Comparison of ENCODE assay signal across 7 mouse cellular contexts in genomic region chr13:73603046-73603445, GRCm38 (mm10). TPM values are rescaled to one million over a fixed set of nuclear protein-coding genes. Genes with fewer than 3 reads are reported as not detected.
DNase-seq lines count a peak whose midpoint lies in the region; ATAC-seq and TF ChIP-seq lines count a peak whose summit lies in the region.

No protein-coding gene starts in this region.

- no peaks in the 10 kb centered on the region for H3K9me3 ChIP-seq in forebrain, embryonic 11.5 days (ENCODE audit: control insufficient read depth, low read length)
- H3K9me3 ChIP-seq in limb, embryonic 14.5 days (ENCODE audit: control insufficient read depth, low read length), result no peaks in the 10 kb centered on the region
- H3K9me3 ChIP-seq in stomach, embryonic 16.5 days (replicated peaks; ENCODE audit: control insufficient read depth, low read length), result no peaks in the 10 kb centered on the region

- WGBS in thymus, adult 2 months, result 64% methylated on average over 4 of the region's 4 CpGs
- 48% methylated on average over 4 of the region's 4 CpGs for WGBS in forebrain, embryonic 11.5 days
- WGBS in limb, embryonic 14.5 days, result 52% methylated on average over 4 of the region's 4 CpGs
- 51% methylated on average over 4 of the region's 4 CpGs for WGBS in stomach, embryonic 16.5 days

- ATAC-seq in forebrain, embryonic 11.5 days (replicated peaks; ENCODE audit: low FRiP score), result peak; percentile 22; the same call in 1 of the 2 replicates
- ATAC-seq in limb, embryonic 14.5 days (ENCODE audit: low FRiP score, low read depth), result no peak
- ATAC-seq in stomach, embryonic 16.5 days (ENCODE audit: insufficient read depth, low FRiP score), result no peak

- peaks cover 9% of the 10 kb centered on the region; the same call in 1 of the 2 replicates for H3K36me3 ChIP-seq in thymus, adult 2 months (ENCODE audit: control insufficient read depth, insufficient read depth, low read length)
- H3K36me3 ChIP-seq in forebrain, embryonic 11.5 days (ENCODE audit: control insufficient read depth, insufficient read depth, low read length), result no peaks in the 10 kb centered on the region; the same call in 1 of the 2 replicates
- peaks cover 21% of the 10 kb centered on the region for H3K36me3 ChIP-seq in limb, embryonic 14.5 days (ENCODE audit: control insufficient read depth, insufficient read depth, low read length)
- peaks cover 12% of the 10 kb centered on the region; the same call in 1 of the 2 replicates for H3K36me3 ChIP-seq in stomach, embryonic 16.5 days (ENCODE audit: control insufficient read depth, insufficient read depth, low read length)

- no peak for TF ChIP-seq POLR2A in thymus, adult 2 months (IDR thresholded peaks at IDR 0.05; ENCODE audit: control insufficient read depth, extremely low read depth, insufficient read depth, low read length, poor library complexity)
- TF ChIP-seq POLR2A in limb, embryonic 14.5 days (IDR thresholded peaks at IDR 0.05; ENCODE audit: borderline replicate concordance, extremely low read depth, insufficient read depth, insufficient read length), result no peak

- peak overlapping the region; percentile 86 for H3K9ac ChIP-seq in forebrain, embryonic 11.5 days (ENCODE audit: low read length)
- peak overlapping the region; percentile 89 for H3K9ac ChIP-seq in limb, embryonic 14.5 days (ENCODE audit: low read depth, low read length, severe bottlenecking)
- H3K9ac ChIP-seq in stomach, embryonic 16.5 days (ENCODE audit: low read length), result peak overlapping the region; percentile 94

- no peaks in the 10 kb centered on the region for H3K27me3 ChIP-seq in thymus, adult 2 months (ENCODE audit: control insufficient read depth, insufficient read depth, low read length)
- no peaks in the 10 kb centered on the region for H3K27me3 ChIP-seq in forebrain, embryonic 11.5 days (ENCODE audit: control insufficient read depth, insufficient read depth, low read length)
- H3K27me3 ChIP-seq in limb, embryonic 14.5 days (ENCODE audit: control insufficient read depth, insufficient read depth, low read length), result no peaks in the 10 kb centered on the region
- H3K27me3 ChIP-seq in stomach, embryonic 16.5 days (ENCODE audit: control insufficient read depth, insufficient read depth, low read length), result no peaks in the 10 kb centered on the region

- H3K4me1 ChIP-seq in thymus, adult 2 months (replicated peaks; ENCODE audit: control insufficient read depth, insufficient read depth, low read length), result peaks cover 11% of the 10 kb centered on the region
- H3K4me1 ChIP-seq in forebrain, embryonic 11.5 days (replicated peaks; ENCODE audit: control insufficient read depth, insufficient read depth, low read length), result peaks cover 11% of the 10 kb centered on the region; the same call in 1 of the 2 replicates
- peaks cover 10% of the 10 kb centered on the region for H3K4me1 ChIP-seq in limb, embryonic 14.5 days (ENCODE audit: control insufficient read depth, insufficient read depth, low read length)
- peaks cover 10% of the 10 kb centered on the region for H3K4me1 ChIP-seq in stomach, embryonic 16.5 days (ENCODE audit: control insufficient read depth, insufficient read depth, low read length)

- H3K4me3 ChIP-seq in thymus, adult 2 months (ENCODE audit: control insufficient read depth, insufficient read depth, low read length), result no peak overlapping the region
- H3K4me3 ChIP-seq in forebrain, embryonic 11.5 days (ENCODE audit: low read depth, low read length), result peak overlapping the region; percentile 65
- H3K4me3 ChIP-seq in limb, embryonic 14.5 days (replicated peaks; ENCODE audit: low read length), result peak overlapping the region; percentile 78
- peak overlapping the region; percentile 88 for H3K4me3 ChIP-seq in stomach, embryonic 16.5 days (replicated peaks; ENCODE audit: low read length)

- H3K4me2 ChIP-seq in forebrain, embryonic 11.5 days (ENCODE audit: low read depth, low read length, severe bottlenecking), result peak overlapping the region; percentile 98
- H3K4me2 ChIP-seq in limb, embryonic 14.5 days (replicated peaks; ENCODE audit: low read depth, low read length, severe bottlenecking), result peak overlapping the region; percentile 87
- peak overlapping the region; percentile 85 for H3K4me2 ChIP-seq in stomach, embryonic 16.5 days (ENCODE audit: low read depth, low read length)

- H3K27ac ChIP-seq in thymus, adult 2 months (ENCODE audit: control insufficient read depth, insufficient read depth, low read length), result no peak overlapping the region
- no peak overlapping the region for H3K27ac ChIP-seq in forebrain, embryonic 11.5 days (ENCODE audit: low read depth, low read length)
- no peak overlapping the region for H3K27ac ChIP-seq in limb, embryonic 14.5 days (replicated peaks; ENCODE audit: low read depth, low read length)
- no peak overlapping the region for H3K27ac ChIP-seq in stomach, embryonic 16.5 days (ENCODE audit: low read length)

- peak; percentile 14 for DNase-seq in thymus, postnatal 14 days
- DNase-seq in thymus, adult 2 months, result no peak
- no peak for DNase-seq in forebrain, embryonic 11.5 days (ENCODE audit: low spot score)
- DNase-seq in limb, embryonic 14.5 days (ENCODE audit: low spot score), result no peak
- no peak for DNase-seq in gastrocnemius, postnatal 4 days (ENCODE audit: low spot score in 2 of 2)
- no peak for DNase-seq in adrenal gland, postnatal 36 days

- TF ChIP-seq CTCF in thymus, adult 2 months (IDR thresholded peaks at IDR 0.05; ENCODE audit: borderline replicate concordance, control insufficient read depth, extremely low read depth, insufficient read depth, low read length, poor library complexity), result no peak

RNA-seq across cellular contexts. Expression of gene Clptm1l, which starts 0.8 kb away (rescaled TPM):
- polyA plus RNA-seq in thymus, adult 2 months (2012; rRNA removed), result 157 and 194 TPM in 2 replicates
- polyA plus RNA-seq in forebrain, embryonic 11.5 days (2014; fragmentation: Nextera tagmentation; extraction: Ambion mirVana), result 108 and 122 TPM in 2 replicates
- polyA plus RNA-seq in limb, embryonic 14.5 days (2012; rRNA removed), result 163 and 203 TPM in 2 replicates
- polyA plus RNA-seq in limb, embryonic 14.5 days (2014; fragmentation: Nextera tagmentation; extraction: Ambion mirVana), result 145 and 151 TPM in 2 replicates
- polyA plus RNA-seq in stomach, embryonic 16.5 days (2015; fragmentation: Nextera tagmentation; extraction: Ambion mirVana), result 117 TPM in 2 replicates
- 10 to 100 TPM; 62.5 to 67.4 TPM for total RNA-seq in gastrocnemius, postnatal 4 days (2021)
- 100 to 1,000 TPM; 156 to 171 TPM for total RNA-seq in adrenal gland, postnatal 36 days (2021)

RNA-seq across cellular contexts. Expression of gene Tert, which starts 23.7 kb away (rescaled TPM):
- 16.2 and 17.2 TPM in 2 replicates for polyA plus RNA-seq in thymus, adult 2 months (2012; rRNA removed)
- polyA plus RNA-seq in forebrain, embryonic 11.5 days (2014; fragmentation: Nextera tagmentation; extraction: Ambion mirVana), result 5.7 and 7.1 TPM in 2 replicates
- polyA plus RNA-seq in limb, embryonic 14.5 days (2012; rRNA removed), result 19.6 and 25.3 TPM in 2 replicates
- 3.0 and 5.3 TPM in 2 replicates for polyA plus RNA-seq in limb, embryonic 14.5 days (2014; fragmentation: Nextera tagmentation; extraction: Ambion mirVana)
- polyA plus RNA-seq in stomach, embryonic 16.5 days (2015; fragmentation: Nextera tagmentation; extraction: Ambion mirVana), result 3.2 and 5.0 TPM in 2 replicates
- total RNA-seq in gastrocnemius, postnatal 4 days (2021), result 1 to 10 TPM; 1.1 to 1.4 TPM
- total RNA-seq in adrenal gland, postnatal 36 days (2021), result 1 to 10 TPM; 4.6 to 7.1 TPM
